Mouse (Mus musculus): ENCODE results near the gene Lhpp.

- TF ChIP-seq CTCF (IDR thresholded peaks at IDR 0.05; ENCODE audit: borderline replicate concordance, insufficient read depth, low read depth, low read length), result no peak
- TF ChIP-seq POLR2A (IDR thresholded peaks at IDR 0.05; ENCODE audit: borderline replicate concordance, insufficient read depth, low read length), result no peak
Observed at GRCm38 (mm10) chr7:132640946-132641345, 30.5 kb downstream of the Lhpp start.
